Mouse (Mus musculus): Measurements from ENCODE around the gene Kctd21. TPM values are rescaled to one million over a fixed set of nuclear protein-coding genes. Genes with fewer than 3 reads are reported as not detected.

The Kctd21 gene
- polyA plus RNA-seq, 1 experiment from 2014 or later, result 1.4 TPM

DNA sequence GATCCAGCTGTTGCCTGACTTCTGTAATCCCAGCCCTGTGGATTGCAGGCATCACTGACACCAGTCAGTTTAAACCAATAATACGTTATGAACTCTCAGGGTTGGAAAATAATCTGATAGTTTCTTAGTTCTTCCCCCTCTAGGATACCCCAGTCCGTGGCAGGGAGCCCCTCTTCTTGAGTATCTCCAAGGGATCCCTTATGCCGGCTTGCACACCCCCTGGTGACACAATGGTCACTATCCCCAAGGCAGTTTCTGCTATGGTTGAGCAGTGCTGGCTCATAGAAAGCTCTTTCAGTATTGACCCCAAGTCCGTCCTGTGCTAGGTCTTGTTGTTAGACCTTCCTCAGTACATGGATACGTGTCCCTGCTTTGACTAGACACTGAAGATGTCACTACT lies 16.7 kb downstream of the Kctd21 start:
- H3K9me3 ChIP-seq (replicated peaks; ENCODE audit: control insufficient read depth, low read length), result no peaks in the 10 kb centered on the region
- H3K36me3 ChIP-seq (ENCODE audit: control insufficient read depth, insufficient read depth), result no peaks in the 10 kb centered on the region
- H3K27ac ChIP-seq (ENCODE audit: low read length), result no peak overlapping the region
- H3K4me2 ChIP-seq (ENCODE audit: low read depth, low read length), result no peak overlapping the region
- H3K4me1 ChIP-seq (ENCODE audit: control insufficient read depth, low read depth, low read length), result no peaks in the 10 kb centered on the region
- ATAC-seq (ENCODE audit: low read depth), result no peak
- H3K27me3 ChIP-seq (ENCODE audit: control insufficient read depth, insufficient read depth, low read depth, low read length), result no peaks in the 10 kb centered on the region
- WGBS (ENCODE audit: insufficient replicate concordance), result 64% methylated on average over 5 of the region's 5 CpGs
- H3K4me3 ChIP-seq (ENCODE audit: low read depth, low read length), result no peak overlapping the region
- H3K9ac ChIP-seq (ENCODE audit: low read depth, low read length), result no peak overlapping the region

DNA sequence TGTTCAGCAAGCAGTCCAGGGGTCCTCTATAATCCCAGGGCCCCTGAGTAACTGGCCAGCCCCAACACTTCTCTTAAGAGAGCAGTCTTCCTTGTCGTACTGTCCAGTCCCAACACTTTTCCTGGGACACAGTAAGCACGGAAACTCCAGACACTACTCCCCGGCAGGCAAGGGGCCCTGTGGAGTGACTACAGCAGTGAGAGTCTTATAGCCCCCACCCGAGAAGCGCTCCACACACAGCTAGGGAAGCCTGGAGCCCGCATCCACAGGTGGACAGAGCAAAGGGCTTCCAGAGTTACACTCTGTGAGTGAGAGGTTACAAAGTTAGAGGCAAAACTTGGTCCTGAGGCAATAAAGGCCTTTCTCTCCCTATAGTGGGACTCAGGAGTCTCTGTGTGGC lies 17.3 kb downstream of the Kctd21 start:
- no peaks in the 10 kb centered on the region for H3K27me3 ChIP-seq (ENCODE audit: control insufficient read depth, insufficient read depth, low read depth, low read length)
- no peak overlapping the region for H3K4me3 ChIP-seq (ENCODE audit: low read depth, low read length)
- no peak overlapping the region for H3K27ac ChIP-seq (ENCODE audit: low read length)
- WGBS (ENCODE audit: insufficient replicate concordance), result 70% methylated on average over 6 of the region's 6 CpGs
- ATAC-seq (ENCODE audit: low read depth), result no peak
- H3K9me3 ChIP-seq (replicated peaks; ENCODE audit: control insufficient read depth, low read length), result no peaks in the 10 kb centered on the region
- no peaks in the 10 kb centered on the region for H3K36me3 ChIP-seq (ENCODE audit: control insufficient read depth, insufficient read depth)
- H3K4me1 ChIP-seq (ENCODE audit: control insufficient read depth, low read depth, low read length), result no peaks in the 10 kb centered on the region
- H3K4me2 ChIP-seq (ENCODE audit: low read depth, low read length), result no peak overlapping the region
- no peak overlapping the region for H3K9ac ChIP-seq (ENCODE audit: low read depth, low read length)

DNA sequence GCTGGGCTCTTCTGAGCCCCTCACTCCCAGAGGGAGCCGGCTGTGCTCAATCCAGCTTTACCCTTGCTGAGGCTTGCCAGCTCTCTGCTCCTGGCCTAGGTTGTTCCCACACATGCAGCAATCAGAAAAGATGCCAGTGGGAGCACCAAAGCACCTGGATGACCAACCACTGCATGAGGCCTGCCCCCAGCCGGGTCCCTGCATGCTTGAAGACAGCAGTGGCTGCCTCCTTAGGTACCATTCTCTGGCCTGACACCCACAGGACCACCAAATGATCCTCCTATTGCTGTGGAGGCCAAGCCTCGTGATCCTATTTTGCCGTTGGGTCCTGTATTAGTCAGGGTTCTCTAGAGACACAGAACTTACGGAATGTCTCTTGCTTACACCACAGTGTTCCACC lies 18.8 kb downstream of the Kctd21 start:
- Histone ChIP-seq H3K4me3 (ENCODE audit: low read depth, low read length) (no peak overlapping the region), H3K9ac (ENCODE audit: low read depth, low read length) (no peak overlapping the region), H3K27ac (ENCODE audit: low read length) (no peak overlapping the region), H3K9me3 (replicated peaks; ENCODE audit: control insufficient read depth, low read length) (no peaks in the 10 kb centered on the region), H3K27me3 (ENCODE audit: control insufficient read depth, insufficient read depth, low read depth, low read length) (no peaks in the 10 kb centered on the region), H3K4me1 (ENCODE audit: control insufficient read depth, low read depth, low read length) (peaks cover 4% of the 10 kb centered on the region; the same call in 1 of the 2 replicates), H3K36me3 (ENCODE audit: control insufficient read depth, insufficient read depth) (no peaks in the 10 kb centered on the region), H3K4me2 (ENCODE audit: low read depth, low read length) (no peak overlapping the region)
- 73% methylated on average over 5 of the region's 5 CpGs for WGBS (ENCODE audit: insufficient replicate concordance)
- no peak for ATAC-seq (ENCODE audit: low read depth)

DNA sequence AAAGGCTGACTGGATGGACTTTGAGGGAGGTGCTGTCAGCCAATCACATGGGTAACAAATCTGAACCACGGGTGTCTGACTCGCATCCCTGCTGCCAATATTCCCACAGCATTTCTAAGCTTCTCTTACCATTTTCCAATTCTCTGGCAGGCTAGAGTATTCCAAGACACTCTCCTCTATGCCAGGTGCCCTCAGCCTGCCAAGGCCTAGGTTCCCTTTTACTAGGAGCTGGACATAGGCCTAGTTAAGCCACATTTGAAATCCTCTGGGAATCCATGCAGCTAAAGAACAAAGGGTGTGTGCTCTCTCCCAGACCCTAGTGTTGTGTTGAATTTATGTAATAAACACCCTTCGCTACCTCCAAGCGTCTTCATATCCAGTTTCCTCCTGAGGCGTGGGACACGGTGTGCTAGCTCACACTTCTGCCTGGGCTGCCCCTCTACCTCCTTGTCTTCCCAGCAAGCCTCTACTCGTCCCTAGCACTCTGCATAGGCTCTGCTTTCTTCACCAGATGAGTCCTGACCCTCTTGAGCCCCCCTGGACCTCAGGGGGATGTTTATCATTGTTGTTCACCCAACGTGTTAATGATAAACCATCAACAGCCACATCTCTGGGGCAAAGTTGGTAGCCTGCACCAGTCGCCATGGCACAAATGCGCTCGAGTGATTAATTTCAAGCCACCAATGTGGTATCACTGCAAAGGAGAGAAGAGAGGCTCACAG lies 19.8 kb downstream of the Kctd21 start:
- no peak for ATAC-seq (ENCODE audit: low read depth)
- Histone ChIP-seq H3K36me3 (ENCODE audit: control insufficient read depth, insufficient read depth) (no peaks in the 10 kb centered on the region), H3K4me2 (ENCODE audit: low read depth, low read length) (no peak overlapping the region), H3K4me3 (ENCODE audit: low read depth, low read length) (no peak overlapping the region), H3K9me3 (replicated peaks; ENCODE audit: control insufficient read depth, low read length) (no peaks in the 10 kb centered on the region), H3K9ac (ENCODE audit: low read depth, low read length) (no peak overlapping the region), H3K27me3 (ENCODE audit: control insufficient read depth, insufficient read depth, low read depth, low read length) (no peaks in the 10 kb centered on the region), H3K4me1 (ENCODE audit: control insufficient read depth, low read depth, low read length) (peaks cover 4% of the 10 kb centered on the region; the same call in 1 of the 2 replicates), H3K27ac (ENCODE audit: low read length) (no peak overlapping the region)
- WGBS (ENCODE audit: insufficient replicate concordance), result 61% methylated on average over 11 of the region's 11 CpGs

DNA sequence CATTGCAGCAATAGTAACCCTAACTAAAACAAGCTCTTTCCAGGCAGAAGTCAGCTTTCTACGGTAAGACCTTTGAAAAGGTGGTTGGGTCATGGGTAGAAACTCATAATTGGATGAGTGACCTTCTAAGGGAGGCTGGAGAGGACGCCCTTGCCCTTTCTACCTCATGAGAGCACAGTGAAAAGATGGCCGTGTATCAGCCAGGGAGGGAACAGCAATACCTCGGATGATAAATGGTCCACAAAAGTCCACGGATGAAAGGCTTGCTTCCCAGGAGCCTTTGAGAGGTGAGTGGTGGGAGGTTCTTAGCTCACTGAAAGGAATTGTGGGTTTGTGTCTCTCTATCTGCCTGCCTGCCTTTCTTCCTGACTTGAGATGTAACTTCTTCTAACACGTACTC lies 21.2 kb downstream of the Kctd21 start:
- no peak for ATAC-seq (ENCODE audit: low read depth)
- Histone ChIP-seq H3K36me3 (ENCODE audit: control insufficient read depth, insufficient read depth) (no peaks in the 10 kb centered on the region), H3K9me3 (replicated peaks; ENCODE audit: control insufficient read depth, low read length) (no peaks in the 10 kb centered on the region), H3K4me1 (ENCODE audit: control insufficient read depth, low read depth, low read length) (peaks cover 4% of the 10 kb centered on the region; the same call in 1 of the 2 replicates), H3K27me3 (ENCODE audit: control insufficient read depth, insufficient read depth, low read depth, low read length) (no peaks in the 10 kb centered on the region), H3K27ac (ENCODE audit: low read length) (no peak overlapping the region), H3K4me3 (ENCODE audit: low read depth, low read length) (no peak overlapping the region), H3K9ac (ENCODE audit: low read depth, low read length) (no peak overlapping the region), H3K4me2 (ENCODE audit: low read depth, low read length) (no peak overlapping the region)
- WGBS (ENCODE audit: insufficient replicate concordance), result 62% methylated on average over 6 of the region's 6 CpGs

DNA sequence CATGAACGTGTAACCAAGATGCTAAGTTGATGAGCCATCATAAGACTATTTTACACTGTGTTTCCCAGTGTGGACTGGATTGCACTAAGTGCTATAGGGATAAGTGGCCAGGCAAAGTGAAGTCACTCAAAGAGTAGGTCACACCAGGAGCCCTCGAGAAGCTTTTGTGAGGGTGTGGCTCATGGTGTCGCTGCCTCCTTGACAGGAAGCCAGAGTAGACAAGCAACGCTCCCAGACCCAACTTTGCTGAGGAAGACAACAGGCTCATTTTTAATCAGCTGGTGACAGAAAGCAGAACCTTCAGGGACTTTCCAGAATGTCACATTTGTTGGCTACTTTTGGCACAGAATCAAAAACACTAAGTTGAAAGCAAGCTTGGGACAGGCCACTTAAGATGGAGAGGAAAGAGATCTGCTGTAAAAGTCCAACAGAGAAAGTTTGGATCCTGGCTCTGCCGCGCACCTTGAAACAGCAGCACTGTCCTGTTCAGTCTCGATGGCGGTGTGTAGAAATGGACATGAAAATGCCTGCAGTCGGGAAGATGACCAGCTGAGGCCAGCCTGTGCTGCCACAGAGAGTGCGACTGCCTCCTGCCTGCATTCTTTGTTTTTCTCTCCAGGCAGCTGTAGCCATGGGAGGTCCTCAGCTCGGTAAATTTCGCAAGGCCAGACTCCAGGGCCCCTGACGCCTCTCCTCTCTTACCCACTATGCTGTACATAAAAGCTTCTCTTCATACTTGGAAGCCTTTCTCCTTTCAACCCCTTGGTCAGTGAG lies 23.1 kb downstream of the Kctd21 start:
- no peak overlapping the region for H3K27ac ChIP-seq (ENCODE audit: low read length)
- no peak for ATAC-seq (ENCODE audit: low read depth)
- 40% methylated on average over 13 of the region's 13 CpGs for WGBS (ENCODE audit: insufficient replicate concordance)

DNA sequence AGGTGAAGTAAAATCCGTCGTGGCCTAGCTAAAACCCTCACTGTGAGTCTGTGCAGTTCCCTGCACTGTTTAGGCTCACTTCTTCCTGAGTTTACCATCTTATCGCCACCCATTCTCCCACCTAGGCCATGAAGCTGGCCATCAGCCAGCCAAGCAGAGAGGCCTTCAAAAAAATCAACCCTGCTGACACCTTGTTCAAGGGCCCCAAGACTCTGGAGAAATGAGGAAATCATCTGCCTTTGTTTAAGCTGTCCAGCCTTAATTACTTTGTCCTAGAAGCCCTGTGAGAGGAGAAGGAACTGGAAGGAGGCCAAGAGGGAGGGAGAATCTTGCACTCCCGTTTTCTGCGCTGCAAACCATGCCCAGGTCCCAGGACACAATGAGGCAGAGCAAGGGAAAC lies 24.1 kb downstream of the Kctd21 start:
- H3K4me2 ChIP-seq (ENCODE audit: low read depth, low read length), result no peak overlapping the region
- 55% methylated on average over 5 of the region's 5 CpGs for WGBS (ENCODE audit: insufficient replicate concordance)
- no peaks in the 10 kb centered on the region for H3K36me3 ChIP-seq (ENCODE audit: control insufficient read depth, insufficient read depth)
- no peaks in the 10 kb centered on the region for H3K9me3 ChIP-seq (replicated peaks; ENCODE audit: control insufficient read depth, low read length)
- H3K27me3 ChIP-seq (ENCODE audit: control insufficient read depth, insufficient read depth, low read depth, low read length), result no peaks in the 10 kb centered on the region
- H3K9ac ChIP-seq (ENCODE audit: low read depth, low read length), result no peak overlapping the region
- H3K27ac ChIP-seq (ENCODE audit: low read length), result no peak overlapping the region
- H3K4me3 ChIP-seq (ENCODE audit: low read depth, low read length), result no peak overlapping the region
- ATAC-seq (ENCODE audit: low read depth), result no peak
- peaks cover 4% of the 10 kb centered on the region; the same call in 1 of the 2 replicates for H3K4me1 ChIP-seq (ENCODE audit: control insufficient read depth, low read depth, low read length)

More for the DNA sequence above, 23.1 kb downstream of the Kctd21 start:
- H3K4me2 ChIP-seq (ENCODE audit: low read depth, low read length), result no peak overlapping the region
- no peaks in the 10 kb centered on the region for H3K9me3 ChIP-seq (replicated peaks; ENCODE audit: control insufficient read depth, low read length)
- H3K4me3 ChIP-seq (ENCODE audit: low read depth, low read length), result no peak overlapping the region
- peaks cover 4% of the 10 kb centered on the region; the same call in 1 of the 2 replicates for H3K4me1 ChIP-seq (ENCODE audit: control insufficient read depth, low read depth, low read length)
- no peak overlapping the region for H3K9ac ChIP-seq (ENCODE audit: low read depth, low read length)
- H3K27me3 ChIP-seq (ENCODE audit: control insufficient read depth, insufficient read depth, low read depth, low read length), result no peaks in the 10 kb centered on the region
- no peaks in the 10 kb centered on the region for H3K36me3 ChIP-seq (ENCODE audit: control insufficient read depth, insufficient read depth)

DNA sequence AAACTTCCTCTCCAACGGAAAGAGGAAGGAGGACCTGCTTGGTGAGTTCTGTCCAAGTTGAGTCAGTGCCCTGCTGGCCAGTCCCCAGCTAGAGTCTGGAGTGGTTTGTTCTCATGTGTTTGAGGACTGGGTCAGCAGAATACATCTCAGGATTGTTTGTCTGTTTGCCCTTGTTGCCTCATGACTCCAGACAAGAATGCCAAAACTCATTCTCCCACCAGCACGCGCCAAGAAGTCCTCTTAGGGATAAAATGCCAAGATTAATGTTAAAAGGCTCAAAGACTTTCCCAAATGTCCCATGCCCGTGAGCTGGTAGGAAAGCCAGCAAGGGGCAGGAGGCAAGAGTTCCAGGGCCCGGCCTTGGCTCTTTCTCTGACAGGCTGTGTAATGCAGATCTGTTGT lies 24.7 kb downstream of the Kctd21 start:
- 56% methylated on average over 5 of the region's 5 CpGs for WGBS (ENCODE audit: insufficient replicate concordance)
- no peak overlapping the region for H3K4me2 ChIP-seq (ENCODE audit: low read depth, low read length)
- peaks cover 4% of the 10 kb centered on the region; the same call in 1 of the 2 replicates for H3K4me1 ChIP-seq (ENCODE audit: control insufficient read depth, low read depth, low read length)
- no peak overlapping the region for H3K9ac ChIP-seq (ENCODE audit: low read depth, low read length)
- no peak for ATAC-seq (ENCODE audit: low read depth)
- H3K27me3 ChIP-seq (ENCODE audit: control insufficient read depth, insufficient read depth, low read depth, low read length), result no peaks in the 10 kb centered on the region
- H3K36me3 ChIP-seq (ENCODE audit: control insufficient read depth, insufficient read depth), result no peaks in the 10 kb centered on the region
- no peaks in the 10 kb centered on the region for H3K9me3 ChIP-seq (replicated peaks; ENCODE audit: control insufficient read depth, low read length)
- H3K4me3 ChIP-seq (ENCODE audit: low read depth, low read length), result no peak overlapping the region
- no peak overlapping the region for H3K27ac ChIP-seq (ENCODE audit: low read length)

DNA sequence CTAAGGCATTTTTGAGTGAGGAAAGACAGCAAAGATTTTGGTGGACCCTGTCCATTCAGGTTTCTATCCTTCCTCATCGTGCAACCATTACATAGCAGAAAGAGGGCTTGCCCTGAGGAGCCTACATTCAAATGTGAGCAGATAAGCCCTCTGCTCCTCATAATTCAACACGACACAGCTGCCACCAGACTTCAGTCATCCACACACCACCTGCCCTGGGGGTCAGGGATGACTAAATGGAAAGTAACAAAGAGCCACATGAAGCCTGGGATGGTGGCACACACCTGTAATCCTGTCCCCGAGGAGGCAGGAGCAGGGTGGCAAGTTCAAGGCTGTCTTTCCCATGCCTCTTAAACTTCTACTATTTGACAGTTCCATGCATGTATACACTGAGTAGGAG lies 25.7 kb downstream of the Kctd21 start:
- Histone ChIP-seq H3K27ac (ENCODE audit: low read length) (no peak overlapping the region), H3K27me3 (ENCODE audit: control insufficient read depth, insufficient read depth, low read depth, low read length) (no peaks in the 10 kb centered on the region), H3K4me3 (ENCODE audit: low read depth, low read length) (no peak overlapping the region), H3K9me3 (replicated peaks; ENCODE audit: control insufficient read depth, low read length) (no peaks in the 10 kb centered on the region), H3K4me2 (ENCODE audit: low read depth, low read length) (no peak overlapping the region), H3K4me1 (ENCODE audit: control insufficient read depth, low read depth, low read length) (peaks cover 4% of the 10 kb centered on the region; the same call in 1 of the 2 replicates), H3K36me3 (ENCODE audit: control insufficient read depth, insufficient read depth) (no peaks in the 10 kb centered on the region), H3K9ac (ENCODE audit: low read depth, low read length) (no peak overlapping the region)
- 34% methylated on average over 3 of the region's 3 CpGs for WGBS (ENCODE audit: insufficient replicate concordance)
- ATAC-seq (ENCODE audit: low read depth), result no peak

All from liver, embryonic 16.5 days (tissue).